8 mouse cellular contexts compared by ENCODE assay signal in the genomic region with DNA sequence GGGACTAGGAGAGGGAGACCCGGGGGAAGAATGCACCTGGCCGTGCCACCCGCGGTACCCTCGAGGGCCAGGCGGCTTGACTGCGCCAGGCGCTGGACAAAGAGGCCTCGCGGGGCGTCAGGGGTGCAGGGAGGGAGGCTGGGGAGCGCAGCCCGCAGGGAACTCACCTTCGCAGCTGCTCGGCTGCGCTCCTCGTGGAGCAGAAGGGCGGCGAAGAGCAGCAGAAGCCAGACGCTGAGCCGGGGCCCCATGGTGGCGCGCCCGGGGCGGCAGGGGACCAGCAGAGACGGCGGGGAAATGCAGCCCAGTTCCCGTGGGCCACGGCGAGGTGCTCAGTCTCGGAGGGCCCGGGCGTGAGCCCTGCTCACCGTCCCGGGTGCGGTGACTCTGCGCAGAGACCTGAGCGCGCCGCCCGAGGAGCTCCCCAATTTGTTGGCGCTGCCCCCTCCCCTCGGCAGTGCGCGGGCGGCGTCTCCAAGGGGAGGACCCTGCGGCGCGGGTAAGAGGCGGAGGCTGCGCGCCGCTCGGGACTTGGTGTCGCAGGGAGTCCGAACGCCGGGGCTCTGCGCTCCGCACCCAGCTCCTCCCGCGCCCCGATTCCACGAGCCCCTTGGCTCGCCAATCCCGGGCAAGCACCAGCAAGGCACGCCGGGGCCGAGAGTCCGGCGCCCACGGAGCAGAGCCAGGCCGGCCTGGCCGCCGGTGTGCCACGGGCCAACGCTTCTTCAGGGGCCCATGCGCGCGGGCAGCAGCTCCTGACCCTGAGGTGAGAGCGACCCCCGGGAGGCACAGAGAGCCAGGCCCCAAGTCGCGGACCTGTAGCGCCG. TPM values are rescaled to one million over a fixed set of nuclear protein-coding genes. Genes with fewer than 3 reads are reported as not detected.
DNase-seq lines count a peak whose midpoint lies in the region; ATAC-seq and TF ChIP-seq lines count a peak whose summit lies in the region.

A gene (plus strand): TSS at position 457 of the 827 bp plus-strand sequence.
A gene (minus strand): TSS at position 478 of the 827 bp plus-strand sequence.

- H3K9me3 ChIP-seq in forebrain, embryonic 11.5 days (ENCODE audit: control insufficient read depth, low read length): no peaks in the 10 kb centered on the region
- H3K9me3 ChIP-seq in heart, embryonic 12.5 days (replicated peaks): no peaks in the 10 kb centered on the region
- no peaks in the 10 kb centered on the region for H3K9me3 ChIP-seq in kidney, embryonic 16.5 days (ENCODE audit: low read length)
- H3K9me3 ChIP-seq in limb, embryonic 15.5 days: no peaks in the 10 kb centered on the region

- peak within 1 kb of the TSS; percentile 96 for H3K4me2 ChIP-seq in forebrain, embryonic 11.5 days (ENCODE audit: low read depth, low read length, severe bottlenecking)
- peak within 1 kb of the TSS; percentile 95 for H3K4me2 ChIP-seq in heart, embryonic 12.5 days
- peak within 1 kb of the TSS; percentile 92 for H3K4me2 ChIP-seq in kidney, embryonic 16.5 days (replicated peaks; ENCODE audit: low read depth, low read length)
- peak within 1 kb of the TSS; percentile 91 for H3K4me2 ChIP-seq in limb, embryonic 15.5 days
- peak within 1 kb of the TSS; percentile 95 for H3K4me2 ChIP-seq in myocyte (ENCODE audit: low read depth)

- H3K27ac ChIP-seq in forebrain, embryonic 11.5 days (ENCODE audit: low read depth, low read length): peak within 1 kb of the TSS; percentile 25; the same call in 1 of the 2 replicates
- peak within 1 kb of the TSS; percentile 91 for H3K27ac ChIP-seq in heart, embryonic 12.5 days (ENCODE audit: poor library complexity, severe bottlenecking)
- peak within 1 kb of the TSS; percentile 97 for H3K27ac ChIP-seq in kidney, embryonic 16.5 days (ENCODE audit: low read length)
- peak within 1 kb of the TSS; percentile 94 for H3K27ac ChIP-seq in limb, embryonic 15.5 days

- no peaks in the 10 kb centered on the region for H3K36me3 ChIP-seq in forebrain, embryonic 11.5 days (ENCODE audit: control insufficient read depth, insufficient read depth, low read length)
- peaks cover 11% of the 10 kb centered on the region; the same call in 1 of the 2 replicates for H3K36me3 ChIP-seq in heart, embryonic 12.5 days
- H3K36me3 ChIP-seq in kidney, embryonic 16.5 days (ENCODE audit: insufficient read depth, low read length): peaks cover 10% of the 10 kb centered on the region; the same call in 1 of the 2 replicates
- no peaks in the 10 kb centered on the region for H3K36me3 ChIP-seq in limb, embryonic 15.5 days
- no peaks in the 10 kb centered on the region for H3K36me3 ChIP-seq in myocyte (ENCODE audit: control insufficient read depth, insufficient read depth)

- peak; percentile 72 for ATAC-seq in forebrain, embryonic 11.5 days (replicated peaks; ENCODE audit: low FRiP score)
- peak; percentile 82 for ATAC-seq in heart, embryonic 12.5 days (ENCODE audit: insufficient number of reproducible peaks, low FRiP score)
- ATAC-seq in kidney, embryonic 16.5 days (ENCODE audit: low FRiP score, low TSS enrichment): peak; percentile 84
- peak; percentile 72 for ATAC-seq in limb, embryonic 15.5 days (ENCODE audit: insufficient number of reproducible peaks, low FRiP score, low TSS enrichment, low read depth)

- peak within 1 kb of the TSS; percentile 73 for H3K9ac ChIP-seq in forebrain, embryonic 11.5 days (ENCODE audit: low read length)
- peak within 1 kb of the TSS; percentile 99 for H3K9ac ChIP-seq in heart, embryonic 12.5 days
- H3K9ac ChIP-seq in kidney, embryonic 16.5 days (replicated peaks; ENCODE audit: low read length): peak within 1 kb of the TSS; percentile 100
- peak within 1 kb of the TSS; percentile 73 for H3K9ac ChIP-seq in limb, embryonic 15.5 days

- peaks cover 15% of the 10 kb centered on the region for H3K4me1 ChIP-seq in forebrain, embryonic 11.5 days (replicated peaks; ENCODE audit: control insufficient read depth, insufficient read depth, low read length)
- peaks cover 75% of the 10 kb centered on the region for H3K4me1 ChIP-seq in heart, embryonic 12.5 days (replicated peaks)
- H3K4me1 ChIP-seq in kidney, embryonic 16.5 days (ENCODE audit: insufficient read depth, low read length): peaks cover 69% of the 10 kb centered on the region
- peaks cover 32% of the 10 kb centered on the region for H3K4me1 ChIP-seq in limb, embryonic 15.5 days

- peaks cover 19% of the 10 kb centered on the region for H3K79me2 ChIP-seq in myocyte (ENCODE audit: control insufficient read depth, insufficient read depth)

- H3K27me3 ChIP-seq in forebrain, embryonic 11.5 days (ENCODE audit: control insufficient read depth, insufficient read depth, low read length): peaks cover 34% of the 10 kb centered on the region
- H3K27me3 ChIP-seq in heart, embryonic 12.5 days (replicated peaks): no peaks in the 10 kb centered on the region
- no peaks in the 10 kb centered on the region for H3K27me3 ChIP-seq in kidney, embryonic 16.5 days (ENCODE audit: insufficient read depth, low read length)
- 0 out of 2 replicates have a peak, but pooled peaks cover 6% of the 10 kb centered on the region for H3K27me3 ChIP-seq in limb, embryonic 15.5 days
- no peaks in the 10 kb centered on the region for H3K27me3 ChIP-seq in myocyte (ENCODE audit: control insufficient read depth, insufficient read depth, insufficient read length)

- peak within 1 kb of the TSS; percentile 62 for H3K4me3 ChIP-seq in forebrain, embryonic 11.5 days (ENCODE audit: low read depth, low read length)
- H3K4me3 ChIP-seq in heart, embryonic 12.5 days: peak within 1 kb of the TSS; percentile 93
- H3K4me3 ChIP-seq in kidney, embryonic 16.5 days (ENCODE audit: low read length): peak within 1 kb of the TSS; percentile 99
- H3K4me3 ChIP-seq in limb, embryonic 15.5 days: peak within 1 kb of the TSS; percentile 70
- H3K4me3 ChIP-seq in myocyte: peak within 1 kb of the TSS; percentile 40

- TF ChIP-seq POLR2A in myocyte (IDR thresholded peaks at IDR 0.05; ENCODE audit: insufficient read length, low read depth): peak; percentile 46

- H3ac ChIP-seq in myocyte (ENCODE audit: control insufficient read depth, insufficient read length): peak within 1 kb of the TSS; percentile 78

- under 1% methylated on average over 80 of the region's 87 CpGs for WGBS in forebrain, embryonic 11.5 days
- under 1% methylated on average over 85 of the region's 87 CpGs for WGBS in heart, embryonic 12.5 days
- under 1% methylated on average over 82 of the region's 87 CpGs for WGBS in kidney, embryonic 16.5 days
- WGBS in limb, embryonic 15.5 days: under 1% methylated on average over 87 of the region's 87 CpGs

- DNase-seq in layer of hippocampus, adult 11-12 months (ENCODE audit: low spot score): peak; percentile 67
- no peak for DNase-seq in layer of hippocampus, adult 9-10 months (ENCODE audit: low spot score)
- DNase-seq in forebrain, embryonic 11.5 days (ENCODE audit: low spot score): peak; percentile 86
- DNase-seq in testis, postnatal 14 days (ENCODE audit: low spot score): peak; percentile 63

TF ChIP-seq in myocyte, 11 proteins besides CTCF, POLR2A, EP300 and RAD21:
- TF ChIP-seq MYOG (IDR thresholded peaks at IDR 0.05; ENCODE audit: control insufficient read depth in 1 of 3, insufficient read depth in 1 of 3, insufficient read length in 2 of 3, low read depth in 2 of 3): peak in 1 of 3 experiments; percentile 30
- TF ChIP-seq MYOD1 (IDR thresholded peaks at IDR 0.05; ENCODE audit: control insufficient read depth in 1 of 3, insufficient read length in 2 of 3, low read depth in 2 of 3): peak in 1 of 3 experiments; percentile 59
- no peak for TF ChIP-seq POLR2AphosphoS2 (IDR thresholded peaks at IDR 0.05; ENCODE audit: insufficient read length, low read depth)

RNA-seq across cellular contexts. Expression of the first gene that starts in this region (rescaled TPM):
- polyA plus RNA-seq in forebrain, embryonic 11.5 days (2014; fragmentation: Nextera tagmentation; extraction: Ambion mirVana): 40.4 and 45.4 TPM in 2 replicates
- polyA plus RNA-seq in heart, embryonic 12.5 days (2016; fragmentation: Nextera tagmentation; extraction: Ambion mirVana): 117 and 129 TPM in 2 replicates
- polyA plus RNA-seq in kidney, embryonic 16.5 days (2015; fragmentation: Nextera tagmentation; extraction: Ambion mirVana): 121 and 126 TPM in 2 replicates
- 77.4 and 83.3 TPM in 2 replicates for polyA plus RNA-seq in limb, embryonic 15.5 days (2015; fragmentation: Nextera tagmentation; extraction: Ambion mirVana)
- polyA plus RNA-seq in myocyte (2012; fragmentation: generic; extraction: Trizol): 47.3 TPM

RNA-seq across cellular contexts. Expression of the second gene that starts in this region (rescaled TPM):
- 118 and 130 TPM in 2 replicates for polyA plus RNA-seq in forebrain, embryonic 11.5 days (2014; fragmentation: Nextera tagmentation; extraction: Ambion mirVana)
- polyA plus RNA-seq in heart, embryonic 12.5 days (2016; fragmentation: Nextera tagmentation; extraction: Ambion mirVana): 240 and 249 TPM in 2 replicates
- 382 and 440 TPM in 2 replicates for polyA plus RNA-seq in kidney, embryonic 16.5 days (2015; fragmentation: Nextera tagmentation; extraction: Ambion mirVana)
- 172 and 209 TPM in 2 replicates for polyA plus RNA-seq in limb, embryonic 15.5 days (2015; fragmentation: Nextera tagmentation; extraction: Ambion mirVana)
- polyA plus RNA-seq in myocyte (2012; fragmentation: generic; extraction: Trizol): 34.8 TPM

Comparison
In these comparisons a context has a peak if more than half of its experiments do, and no peak if none do; other contexts are left out.
1. H3K27ac ChIP-seq: peak in every context shown above with its lines; median percentile 97 in kidney, embryonic 16.5 days; 94 in limb, embryonic 15.5 days; 91 in heart, embryonic 12.5 days; 25 in forebrain, embryonic 11.5 days.
2. H3K4me3 ChIP-seq: peak in every context shown above with its lines; median percentile 99 in kidney, embryonic 16.5 days; 93 in heart, embryonic 12.5 days; 70 in limb, embryonic 15.5 days; 62 in forebrain, embryonic 11.5 days; 40 in myocyte.